Mouse (Mus musculus): ENCODE results near the gene Usp22. TPM values are rescaled to one million over a fixed set of nuclear protein-coding genes. Genes with fewer than 3 reads are reported as not detected.
A peak's percentile ranks its signal among the peaks of the same experiment; 100 is the strongest.
"Not testable (repeated sequence)": the region's sequence is repeated elsewhere in the genome, so short reads cannot be mapped to it uniquely, and the experiment has no call there.

Gene Usp22
- polyA plus RNA-seq, 1 experiment from 2014 or later, result 456 TPM

DNA sequence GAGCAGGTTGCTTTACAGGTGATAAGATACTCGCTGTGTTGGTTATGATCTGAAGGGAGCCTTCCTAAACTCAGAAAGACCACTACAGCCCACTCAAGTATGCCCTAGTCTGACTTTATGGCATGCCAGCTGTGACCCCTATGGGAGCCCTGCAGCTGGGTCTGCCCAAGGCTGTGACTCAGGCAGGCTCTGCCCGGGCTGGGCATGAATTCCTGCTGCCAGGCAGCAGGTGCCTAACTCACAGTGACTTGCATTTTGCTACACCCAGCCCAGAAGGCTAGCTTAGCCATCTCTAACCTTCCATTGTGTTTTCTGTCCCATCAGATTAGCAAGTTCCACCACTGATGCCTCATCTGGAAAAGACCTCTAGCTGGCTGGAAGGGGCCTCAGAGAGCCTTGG, 28.0 kb upstream of the Usp22 start:
- WGBS, result 78% methylated on average over 2 of the region's 2 CpGs
- no peak for ATAC-seq (replicated peaks)

DNA sequence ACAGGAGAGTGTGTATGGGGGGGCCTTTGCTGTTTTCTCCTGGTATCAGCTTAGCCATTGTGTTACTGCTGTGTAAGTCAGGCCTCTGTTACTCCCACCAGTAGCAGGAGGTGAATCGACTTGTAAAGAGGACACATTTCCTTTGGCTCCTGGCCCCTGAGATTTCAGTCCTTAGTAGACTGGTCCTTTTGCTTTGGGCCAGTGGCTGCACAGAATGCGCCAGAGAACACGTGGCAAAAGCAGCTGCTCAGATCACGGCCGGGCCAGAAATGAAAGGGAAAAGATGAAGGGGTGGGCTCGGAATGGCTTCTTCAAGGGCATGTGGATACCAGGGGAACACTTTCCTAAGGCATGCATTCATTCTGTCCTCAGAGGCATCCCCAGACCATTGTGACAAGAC, 27.3 kb upstream of the Usp22 start:
- no peaks in the 10 kb centered on the region for H3K27me3 ChIP-seq (replicated peaks)
- no peak overlapping the region for H3K9ac ChIP-seq
- H3K36me3 ChIP-seq (replicated peaks), result no peaks in the 10 kb centered on the region
- no peaks in the 10 kb centered on the region for H3K4me1 ChIP-seq
- no peak overlapping the region for H3K4me3 ChIP-seq
- no peak overlapping the region for H3K4me2 ChIP-seq
- H3K9me3 ChIP-seq, result no peaks in the 10 kb centered on the region
- no peak for ATAC-seq (replicated peaks)
- H3K27ac ChIP-seq, result no peak overlapping the region
- 47% methylated on average over 6 of the region's 6 CpGs for WGBS

More for the DNA sequence above, 28.0 kb upstream of the Usp22 start:
- no peaks in the 10 kb centered on the region for H3K9me3 ChIP-seq
- no peak overlapping the region for H3K4me2 ChIP-seq
- H3K4me1 ChIP-seq, result no peaks in the 10 kb centered on the region
- no peaks in the 10 kb centered on the region for H3K27me3 ChIP-seq (replicated peaks)
- H3K4me3 ChIP-seq, result no peak overlapping the region
- H3K36me3 ChIP-seq (replicated peaks), result no peaks in the 10 kb centered on the region
- H3K27ac ChIP-seq, result no peak overlapping the region
- no peak overlapping the region for H3K9ac ChIP-seq

DNA sequence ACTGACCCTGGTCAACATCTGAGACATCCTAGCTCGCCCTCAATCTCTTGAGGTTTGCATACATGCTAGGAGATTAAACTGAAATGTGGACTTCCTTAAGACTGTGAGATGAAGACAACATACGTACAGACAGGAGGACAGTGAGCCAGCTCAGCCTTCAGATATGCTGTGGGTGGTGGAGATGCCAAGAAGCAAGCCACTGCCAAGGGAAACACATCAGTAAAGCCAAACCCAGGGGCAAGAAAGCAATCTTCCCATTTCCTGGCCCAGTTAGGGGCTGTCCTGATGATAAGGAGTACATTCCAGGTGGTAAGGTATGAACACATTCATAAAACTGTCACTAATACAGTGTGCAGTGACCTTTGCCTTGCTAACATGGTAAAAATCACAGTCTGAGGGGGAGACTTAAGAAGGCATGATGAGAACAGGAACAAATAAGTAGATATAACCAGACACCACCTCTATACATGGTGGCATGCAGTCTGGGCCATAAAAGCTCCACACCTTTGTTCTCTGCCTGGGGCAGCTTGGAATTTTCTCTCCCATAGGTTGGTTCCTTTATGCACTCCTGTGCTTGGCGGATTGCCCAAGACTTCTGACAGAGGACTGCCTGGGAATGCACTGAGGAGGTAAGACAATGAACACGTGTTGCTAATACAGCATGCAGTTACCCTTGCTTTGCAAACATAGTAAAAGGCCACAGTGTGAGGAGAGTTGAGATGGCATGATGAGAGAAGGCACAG, 24.9 kb upstream of the Usp22 start:
- WGBS, result 74% methylated on average over 4 of the region's 4 CpGs
- no peaks in the 10 kb centered on the region for H3K4me1 ChIP-seq
- H3K9me3 ChIP-seq, result no peaks in the 10 kb centered on the region
- ATAC-seq (replicated peaks), result no peak
- H3K4me3 ChIP-seq, result no peak overlapping the region
- H3K27ac ChIP-seq, result no peak overlapping the region
- no peaks in the 10 kb centered on the region for H3K36me3 ChIP-seq (replicated peaks)
- H3K4me2 ChIP-seq, result no peak overlapping the region
- no peak overlapping the region for H3K9ac ChIP-seq
- no peaks in the 10 kb centered on the region for H3K27me3 ChIP-seq (replicated peaks)

- H3K9me3 ChIP-seq, result no peaks in the 10 kb centered on the region
- no peaks in the 10 kb centered on the region for H3K36me3 ChIP-seq (replicated peaks)
- H3K27me3 ChIP-seq (replicated peaks), result no peaks in the 10 kb centered on the region; the same call in 1 of the 2 replicates
- no peak for ATAC-seq (replicated peaks)
- no peak overlapping the region for H3K9ac ChIP-seq
- H3K4me1 ChIP-seq, result no peaks in the 10 kb centered on the region
- H3K4me2 ChIP-seq, result no peak overlapping the region
- no peak overlapping the region for H3K4me3 ChIP-seq
- H3K27ac ChIP-seq, result no peak overlapping the region
Measured at GRCm38 (mm10) chr11:61197935-61198334, 23.1 kb upstream of the Usp22 start.

DNA sequence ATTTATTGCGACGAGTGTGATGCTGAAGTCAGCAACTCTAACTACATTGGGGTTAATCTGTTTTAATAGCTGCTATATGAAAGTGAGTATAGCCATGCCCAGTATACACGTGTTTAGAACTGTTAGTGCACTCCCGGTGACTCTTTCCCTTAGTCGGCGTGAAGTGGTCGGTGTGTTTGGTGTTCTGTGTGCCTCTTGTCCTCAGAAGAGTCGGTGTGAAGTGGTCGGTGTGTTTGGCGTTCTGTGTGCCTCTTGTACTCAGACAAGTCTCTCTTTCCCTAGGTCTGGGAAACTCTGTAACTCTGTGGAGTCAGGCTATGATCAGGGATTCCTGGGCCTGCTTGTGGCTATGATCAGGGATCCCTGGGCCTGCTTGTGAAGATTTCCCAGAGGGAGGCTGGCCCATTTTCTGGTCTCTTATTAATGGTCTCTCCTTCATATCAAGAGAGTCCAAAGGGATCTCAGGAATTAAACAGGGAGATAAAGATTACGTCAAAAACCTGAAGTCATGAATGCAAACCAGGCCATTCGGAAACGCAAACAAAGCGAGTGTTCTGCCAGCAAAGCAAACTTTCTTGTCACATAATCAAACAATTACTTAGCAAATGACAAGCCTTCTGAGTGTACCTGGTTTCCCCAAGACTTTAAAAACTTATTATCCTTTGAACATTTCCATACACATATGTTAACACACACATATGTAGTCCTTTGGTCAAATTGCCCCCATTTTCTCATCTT, 21.9 kb upstream of the Usp22 start:
- H3K4me1 ChIP-seq, result no peaks in the 10 kb centered on the region
- no peak overlapping the region for H3K4me2 ChIP-seq
- no peak for ATAC-seq (replicated peaks)
- no peak overlapping the region for H3K27ac ChIP-seq
- H3K36me3 ChIP-seq (replicated peaks), result no peaks in the 10 kb centered on the region
- H3K9me3 ChIP-seq, result no peaks in the 10 kb centered on the region
- H3K9ac ChIP-seq, result no peak overlapping the region
- no peaks in the 10 kb centered on the region; the same call in 1 of the 2 replicates for H3K27me3 ChIP-seq (replicated peaks)
- H3K4me3 ChIP-seq, result no peak overlapping the region
- WGBS, result 86% methylated on average over 14 of the region's 14 CpGs

DNA sequence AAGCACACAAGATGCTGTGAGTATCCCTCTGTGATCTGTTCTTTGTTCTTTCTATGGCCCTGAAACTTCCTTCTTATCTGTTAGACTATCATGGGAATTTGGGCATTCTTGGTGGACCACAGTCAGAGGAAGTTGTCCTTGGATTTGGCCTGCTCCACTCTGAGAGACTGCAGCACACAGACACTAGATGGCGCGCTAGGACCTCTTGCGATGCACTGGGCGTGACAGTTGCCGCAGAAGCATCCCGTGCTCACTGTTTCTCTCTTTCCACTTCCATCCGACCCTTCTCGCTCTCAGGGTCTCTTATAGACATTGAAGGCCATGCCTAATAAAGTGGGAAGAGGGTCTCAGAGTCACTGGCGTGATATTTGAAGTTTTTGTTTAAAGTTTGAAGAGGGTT, 18.5 kb upstream of the Usp22 start:
- H3K27ac ChIP-seq, result no peak overlapping the region
- H3K4me1 ChIP-seq, result no peaks in the 10 kb centered on the region
- 14% methylated on average over 9 of the region's 9 CpGs for WGBS
- H3K36me3 ChIP-seq (replicated peaks), result no peaks in the 10 kb centered on the region
- H3K27me3 ChIP-seq (replicated peaks), result no peaks in the 10 kb centered on the region; the same call in 1 of the 2 replicates
- no peak overlapping the region for H3K4me3 ChIP-seq
- no peak overlapping the region for H3K4me2 ChIP-seq
- no peak overlapping the region for H3K9ac ChIP-seq
- H3K9me3 ChIP-seq, result no peaks in the 10 kb centered on the region
- no peak for ATAC-seq (replicated peaks)

GRCm38 (mm10) chr11:61192779-61193178, 17.9 kb upstream of the Usp22 start:
- ATAC-seq (replicated peaks), result no peak
- Histone ChIP-seq H3K4me3 (no peak overlapping the region), H3K4me1 (no peaks in the 10 kb centered on the region), H3K27ac (no peak overlapping the region), H3K36me3 (replicated peaks) (no peaks in the 10 kb centered on the region), H3K9ac (no peak overlapping the region), H3K27me3 (replicated peaks) (no peaks in the 10 kb centered on the region; the same call in 1 of the 2 replicates), H3K9me3 (no peaks in the 10 kb centered on the region), H3K4me2 (no peak overlapping the region)
- WGBS, result 100% methylated on average over 2 of the region's 2 CpGs

GRCm38 (mm10) chr11:61192123-61192522, 17.3 kb upstream of the Usp22 start:
- H3K27me3 ChIP-seq (replicated peaks); H3K36me3 ChIP-seq (replicated peaks); H3K4me1 ChIP-seq; H3K4me2 ChIP-seq; H3K9me3 ChIP-seq; H3K27ac ChIP-seq; ATAC-seq (replicated peaks); H3K4me3 ChIP-seq; H3K9ac ChIP-seq: not testable (repeated sequence)
- WGBS, result 92% methylated on average over 7 of the region's 10 CpGs

GRCm38 (mm10) chr11:61190776-61191175, 15.9 kb upstream of the Usp22 start:
- no peak overlapping the region for H3K27ac ChIP-seq
- no peak for ATAC-seq (replicated peaks)

DNA sequence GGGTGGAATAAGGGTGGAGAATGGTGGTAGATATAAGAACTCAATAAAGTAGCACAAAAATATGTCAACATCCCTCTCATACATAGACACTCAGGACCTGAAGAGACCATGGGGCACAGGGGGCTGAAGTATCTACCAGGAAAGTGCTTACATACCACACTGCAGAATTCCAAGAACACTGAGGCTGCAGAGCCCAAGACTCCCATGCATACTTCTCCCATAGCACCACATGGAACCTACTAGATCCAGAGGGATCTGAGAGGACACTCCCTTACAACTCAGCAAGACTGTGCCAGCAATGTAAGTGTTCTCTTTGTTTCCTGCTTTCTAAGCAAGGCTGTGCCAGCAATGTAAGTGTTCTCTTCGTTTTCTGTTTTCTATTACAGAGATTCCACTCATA, 9.0 kb upstream of the Usp22 start:
- 91% methylated on average over 1 of the region's 1 CpGs for WGBS

More at GRCm38 (mm10) chr11:61190776-61191175, 15.9 kb upstream of the Usp22 start:
- 39% methylated on average over 2 of the region's 2 CpGs for WGBS
- no peaks in the 10 kb centered on the region for H3K9me3 ChIP-seq
- no peak overlapping the region for H3K4me3 ChIP-seq
- no peaks in the 10 kb centered on the region; the same call in 1 of the 2 replicates for H3K27me3 ChIP-seq (replicated peaks)
- H3K4me1 ChIP-seq, result no peaks in the 10 kb centered on the region
- H3K4me2 ChIP-seq, result no peak overlapping the region
- no peak overlapping the region for H3K9ac ChIP-seq
- no peaks in the 10 kb centered on the region for H3K36me3 ChIP-seq (replicated peaks)

DNA sequence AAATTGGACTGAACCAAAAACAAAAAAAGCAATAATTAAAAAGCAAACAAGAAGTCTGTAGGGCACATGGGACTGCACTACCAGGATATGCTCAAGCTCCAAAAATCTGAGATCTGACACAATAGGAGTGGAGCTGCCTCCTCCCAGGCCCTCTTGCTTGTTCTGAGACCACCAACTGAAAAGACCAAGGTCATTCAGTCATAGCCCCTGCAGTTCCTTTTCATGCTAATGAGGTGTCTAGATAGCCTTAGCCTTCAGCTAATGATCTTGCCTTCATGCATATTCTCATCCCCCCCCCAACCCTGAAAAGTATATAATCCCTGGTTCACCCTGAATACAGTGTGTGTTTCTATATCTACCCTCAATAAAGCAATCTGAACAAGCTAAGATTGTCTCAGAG, 6.8 kb upstream of the Usp22 start:
- no peaks in the 10 kb centered on the region for H3K4me1 ChIP-seq

More for the DNA sequence above, 9.0 kb upstream of the Usp22 start:
- Histone ChIP-seq H3K9me3 (no peaks in the 10 kb centered on the region), H3K4me3 (no peak overlapping the region), H3K4me2 (no peak overlapping the region), H3K4me1 (no peaks in the 10 kb centered on the region), H3K27ac (no peak overlapping the region), H3K36me3 (replicated peaks) (no peaks in the 10 kb centered on the region), H3K9ac (no peak overlapping the region), H3K27me3 (replicated peaks) (no peaks in the 10 kb centered on the region)
- no peak for ATAC-seq (replicated peaks)

GRCm38 (mm10) chr11:61180361-61180760, 5.5 kb upstream of the Usp22 start:
- H3K9ac ChIP-seq, result no peak overlapping the region
- 84% methylated on average over 3 of the region's 3 CpGs for WGBS
- H3K36me3 ChIP-seq (replicated peaks), result no peaks in the 10 kb centered on the region
- no peak overlapping the region for H3K4me3 ChIP-seq
- no peak overlapping the region for H3K27ac ChIP-seq
- H3K4me2 ChIP-seq, result no peak overlapping the region
- H3K9me3 ChIP-seq, result no peaks in the 10 kb centered on the region
- no peak for ATAC-seq (replicated peaks)
- H3K27me3 ChIP-seq (replicated peaks), result no peaks in the 10 kb centered on the region
- H3K4me1 ChIP-seq, result peaks cover 8% of the 10 kb centered on the region; the same call in 1 of the 2 replicates

More for the DNA sequence above, 6.8 kb upstream of the Usp22 start:
- H3K27me3 ChIP-seq (replicated peaks), result no peaks in the 10 kb centered on the region
- no peaks in the 10 kb centered on the region for H3K36me3 ChIP-seq (replicated peaks)
- H3K9me3 ChIP-seq, result no peaks in the 10 kb centered on the region
- ATAC-seq (replicated peaks), result no peak
- no peak overlapping the region for H3K4me3 ChIP-seq
- H3K27ac ChIP-seq, result no peak overlapping the region
- H3K4me2 ChIP-seq, result no peak overlapping the region
- H3K9ac ChIP-seq, result no peak overlapping the region

DNA sequence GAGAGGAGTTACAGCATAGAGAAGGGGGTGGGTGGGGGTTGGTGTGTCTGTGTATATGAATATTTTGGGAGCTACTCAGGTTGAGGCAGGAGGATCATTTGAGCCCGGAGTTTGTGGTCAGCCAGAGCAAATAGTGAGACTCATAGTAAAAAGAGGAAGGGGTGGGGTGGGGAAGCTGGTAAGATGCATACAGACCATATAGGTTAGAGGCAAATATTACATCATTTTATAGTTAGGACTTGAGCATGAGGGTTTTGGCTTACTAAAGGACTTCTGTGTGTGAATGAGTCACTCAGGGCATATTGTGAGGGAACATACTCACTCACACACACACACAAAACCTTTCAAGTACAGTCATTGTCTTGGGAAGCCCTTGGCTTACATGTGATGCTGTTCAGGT, 1.5 kb upstream of the Usp22 start:
- no peaks in the 10 kb centered on the region for H3K36me3 ChIP-seq (replicated peaks)
- peak overlapping the region; percentile 99 for H3K27ac ChIP-seq
- H3K27me3 ChIP-seq (replicated peaks), result no peaks in the 10 kb centered on the region
- H3K9ac ChIP-seq, result no peak overlapping the region
- WGBS, result 93% methylated on average over 1 of the region's 1 CpGs
- H3K4me2 ChIP-seq, result peak overlapping the region; percentile 73; the same call in 1 of the 2 replicates
- no peak overlapping the region for H3K4me3 ChIP-seq
- peaks cover 30% of the 10 kb centered on the region for H3K4me1 ChIP-seq
- no peak for ATAC-seq (replicated peaks)
- no peaks in the 10 kb centered on the region for H3K9me3 ChIP-seq
